Mouse (Mus musculus) neural tube, embryonic 11.5 days (tissue): ENCODE data around the gene Proca1. TPM values are rescaled to one million over a fixed set of nuclear protein-coding genes. Genes with fewer than 3 reads are reported as not detected.

Source experiments
- ATAC-seq: fragments of 200-750 bp; cut with Nextera tagmentation; 2 replicates; pipeline ENCODE4 v1.8.0; 2017; ENCODE audit warnings: moderate number of reproducible peaks, mild to moderate bottlenecking, moderate TSS enrichment, moderate library complexity; ENCODE audit not compliant: insufficient read depth, low FRiP score, low TSS enrichment
- DNase-seq: peaks from one replicate; pipeline ENCODE4 v3.0.0-alpha.2; 2015; ENCODE audit warnings: low spot score
- H3K27ac ChIP-seq: fragments of 300-500 bp; sonication (generic); 2 replicates; pipeline ENCODE4 v1.5.1; 2014; ENCODE audit warnings: low read depth, mild to moderate bottlenecking, low read length
- H3K27me3 ChIP-seq: fragments of 300-500 bp; sonication (generic); 2 replicates; pipeline ENCODE4 v1.6.1; 2014; ENCODE audit warnings: mild to moderate bottlenecking, low read length, mixed read lengths; ENCODE audit not compliant: control insufficient read depth, insufficient read depth
- H3K36me3 ChIP-seq: fragments of 300-500 bp; sonication (generic); 2 replicates; pipeline ENCODE4 v1.6.1; 2014; ENCODE audit warnings: mild to moderate bottlenecking, low read length, moderate library complexity, mixed read lengths; ENCODE audit not compliant: control insufficient read depth, insufficient read depth
- H3K4me1 ChIP-seq: fragments of 300-500 bp; sonication (generic); 2 replicates; pipeline ENCODE4 v1.6.1; 2014; ENCODE audit warnings: low read length, mixed read lengths; ENCODE audit not compliant: control insufficient read depth, insufficient read depth
- H3K4me2 ChIP-seq: fragments of 300-500 bp; sonication (generic); 2 replicates; pipeline ENCODE4 v1.6.1; 2014; ENCODE audit warnings: low read depth, mild to moderate bottlenecking, moderate library complexity
- H3K4me3 ChIP-seq: fragments of 300-500 bp; sonication (generic); 2 replicates; pipeline ENCODE4 v1.5.1; 2014; ENCODE audit warnings: low read depth, low read length
- H3K9ac ChIP-seq: fragments of 300-500 bp; sonication (generic); 2 replicates; pipeline ENCODE4 v1.6.1; 2014; ENCODE audit warnings: mild to moderate bottlenecking, low read length
- H3K9me3 ChIP-seq: fragments of 300-500 bp; sonication (generic); 2 replicates; pipeline ENCODE4 v1.6.1; 2016; ENCODE audit warnings: low read length; ENCODE audit not compliant: control insufficient read depth
- WGBS: fragments of 180-500 bp; shearing (Covaris S2); extraction: QIAGEN DNeasy Blood & Tissue Kit; methylation state at CpG from one replicate; pipeline ENCODE4 v1.1.7; 2014; 5-methylcytosine and 5-hydroxymethylcytosine counted together
- polyA plus RNA-seq: library from polyadenylated mRNA; unstranded; fragments of >200 nt; fragmentation: Nextera tagmentation; extraction: Ambion mirVana; gene quantifications from 2 replicates; pipeline ENCODE4 v1.2.1, GENCODE M21; 2014

The Proca1 gene
- polyA plus RNA-seq, 1 experiment from 2014 or later, result 0.49 TPM

GRCm38 (mm10) chr11:78163681-78164603 lies 29.2 kb upstream of the Proca1 start:
- DNase-seq, result peak; percentile 87
- Histone ChIP-seq H3K4me1 (peaks cover 28% of the 10 kb centered on the region), H3K9me3 (no peaks in the 10 kb centered on the region), H3K4me3 (peak overlapping the region; percentile 84), H3K4me2 (peak overlapping the region; percentile 89), H3K9ac (peak overlapping the region; percentile 93), H3K27me3 (no peaks in the 10 kb centered on the region), H3K36me3 (peaks cover 25% of the 10 kb centered on the region), H3K27ac (peak overlapping the region; percentile 99)
- WGBS, result under 1% methylated on average over 22 of the region's 22 CpGs
- ATAC-seq, result peak; percentile 58

- Histone ChIP-seq H3K27ac (peak overlapping the region; percentile 99), H3K9me3 (no peaks in the 10 kb centered on the region), H3K36me3 (peaks cover 22% of the 10 kb centered on the region), H3K4me3 (peak overlapping the region; percentile 84), H3K9ac (peak overlapping the region; percentile 93), H3K4me2 (peak overlapping the region; percentile 89), H3K27me3 (no peaks in the 10 kb centered on the region), H3K4me1 (peaks cover 28% of the 10 kb centered on the region)
- DNase-seq (no peak), ATAC-seq (no peak)
- under 1% methylated on average over 14 of the region's 14 CpGs for WGBS
Observed at GRCm38 (mm10) chr11:78164604-78164923, 28.6 kb upstream of the Proca1 start.

- Histone ChIP-seq H3K4me3 (peak within 1 kb of the TSS; percentile 84), H3K27me3 (no peaks in the 10 kb centered on the region), H3K4me2 (peak within 1 kb of the TSS; percentile 89), H3K9ac (peak within 1 kb of the TSS; percentile 93), H3K4me1 (peaks cover 28% of the 10 kb centered on the region), H3K9me3 (no peaks in the 10 kb centered on the region), H3K36me3 (peaks cover 16% of the 10 kb centered on the region), H3K27ac (peak within 1 kb of the TSS; percentile 99)
- ATAC-seq (peak; percentile 68), DNase-seq (peak; percentile 94)
- under 1% methylated on average over 69 of the region's 78 CpGs for WGBS
Observed at GRCm38 (mm10) chr11:78164924-78165760, 28.1 kb upstream of the Proca1 start, which contains the start of gene Traf4. Gene Traf4, minus strand, starts transcription at chr11:78165589.

- DNase-seq (no peak), ATAC-seq (no peak)
- H3K27me3 ChIP-seq, result no peaks in the 10 kb centered on the region
Observed at GRCm38 (mm10) chr11:78165761-78166109, 27.5 kb upstream of the Proca1 start.

GRCm38 (mm10) chr11:78166161-78166560 lies 27.0 kb upstream of the Proca1 start:
- H3K4me2 ChIP-seq, result peak overlapping the region; percentile 89
- peaks cover 28% of the 10 kb centered on the region for H3K4me1 ChIP-seq
- H3K9ac ChIP-seq, result peak overlapping the region; percentile 93; the same call in 1 of the 2 replicates
- DNase-seq, result no peak
- no peak overlapping the region; the same call in 1 of the 2 replicates for H3K27ac ChIP-seq
- peak overlapping the region; percentile 84; the same call in 1 of the 2 replicates for H3K4me3 ChIP-seq
- no peak for ATAC-seq
- 53% methylated on average over 4 of the region's 4 CpGs for WGBS
- peaks cover 10% of the 10 kb centered on the region for H3K36me3 ChIP-seq
- no peaks in the 10 kb centered on the region for H3K9me3 ChIP-seq
- H3K27me3 ChIP-seq, result no peaks in the 10 kb centered on the region

More at GRCm38 (mm10) chr11:78165761-78166109, 27.5 kb upstream of the Proca1 start:
- peak overlapping the region; percentile 84 for H3K4me3 ChIP-seq
- H3K27ac ChIP-seq, result peak overlapping the region; percentile 99; the same call in 1 of the 2 replicates
- peaks cover 28% of the 10 kb centered on the region for H3K4me1 ChIP-seq
- no peaks in the 10 kb centered on the region for H3K9me3 ChIP-seq
- peak overlapping the region; percentile 89 for H3K4me2 ChIP-seq
- peak overlapping the region; percentile 93 for H3K9ac ChIP-seq
- WGBS, result 4% methylated on average over 16 of the region's 16 CpGs
- peaks cover 13% of the 10 kb centered on the region for H3K36me3 ChIP-seq

GRCm38 (mm10) chr11:78166640-78167039 lies 26.6 kb upstream of the Proca1 start:
- no peak for ATAC-seq
- Histone ChIP-seq H3K4me1 (peaks cover 28% of the 10 kb centered on the region), H3K9ac (no peak overlapping the region), H3K4me2 (no peak overlapping the region), H3K4me3 (no peak overlapping the region), H3K36me3 (peaks cover 8% of the 10 kb centered on the region), H3K27ac (no peak overlapping the region), H3K9me3 (no peaks in the 10 kb centered on the region), H3K27me3 (no peaks in the 10 kb centered on the region)
- no peak for DNase-seq
- 73% methylated on average over 6 of the region's 6 CpGs for WGBS

GRCm38 (mm10) chr11:78167257-78167959 lies 25.8 kb upstream of the Proca1 start:
- no peak overlapping the region for H3K4me3 ChIP-seq
- H3K4me1 ChIP-seq, result peaks cover 21% of the 10 kb centered on the region
- WGBS, result 88% methylated on average over 14 of the region's 14 CpGs
- ATAC-seq, result no peak
- H3K27ac ChIP-seq, result no peak overlapping the region
- H3K27me3 ChIP-seq, result no peaks in the 10 kb centered on the region
- H3K9me3 ChIP-seq, result no peaks in the 10 kb centered on the region
- peaks cover 2% of the 10 kb centered on the region; the same call in 1 of the 2 replicates for H3K36me3 ChIP-seq
- H3K9ac ChIP-seq, result no peak overlapping the region
- no peak for DNase-seq
- no peak overlapping the region for H3K4me2 ChIP-seq
